Mouse (Mus musculus) CD4-positive, CD25-positive, alpha-beta regulatory T cell, adult 4 months (primary cell): ENCODE measurements at regions not wholly inside any gene's neighbourhood (a gene's known extent, or its start where the extent isn't known, plus 50 kb on each side); places are given as distances from the start of the nearest gene placed in this dataset.

Source experiments
- ATAC-seq: one replicate; pipeline ENCODE4 v1.8.0; 2017

DNA sequence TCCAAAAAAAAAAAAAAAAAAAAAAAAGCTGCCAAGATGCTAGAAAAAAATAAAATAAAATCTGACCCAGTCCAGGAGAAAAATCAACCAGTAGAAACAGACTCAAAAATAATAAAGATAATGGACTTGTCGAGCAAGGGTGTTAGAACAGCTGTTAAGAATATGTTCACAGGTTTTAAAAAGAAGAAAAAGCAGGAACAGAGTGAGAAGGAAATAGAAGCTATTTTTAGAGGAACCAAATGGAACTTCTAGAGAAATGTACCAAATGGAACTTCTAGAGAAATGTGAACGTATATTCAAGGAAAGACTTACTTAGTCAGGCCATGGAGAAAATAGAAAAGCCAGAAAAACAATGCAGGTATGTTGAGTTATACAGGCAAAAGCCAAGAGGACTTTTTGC, 662.4 kb upstream of the Jmjd1c start:
- no peak for ATAC-seq

DNA sequence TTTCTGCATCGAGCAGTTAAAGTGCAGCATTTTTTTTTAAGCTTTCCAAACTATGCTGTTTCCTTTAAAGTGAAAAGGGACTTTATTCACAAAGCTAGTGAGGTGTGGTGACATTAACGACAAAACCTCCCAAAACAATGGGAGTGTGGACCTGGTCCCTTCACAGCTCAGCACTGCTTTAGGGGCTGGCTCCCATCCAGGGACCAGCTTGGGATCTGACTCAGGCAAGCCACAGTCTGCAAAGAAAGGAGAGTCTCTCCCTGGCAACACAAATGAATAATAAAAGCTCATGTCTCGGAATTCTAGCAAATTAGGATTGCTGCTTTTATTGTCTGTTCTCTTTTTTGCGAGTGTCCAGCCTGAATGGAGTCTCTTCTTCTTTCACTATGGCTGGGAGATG, 625.2 kb upstream of the Jmjd1c start:
- ATAC-seq = no peak

- no peak for ATAC-seq
Observed at GRCm38 (mm10) chr10:66472038-66472437, 623.9 kb upstream of the Jmjd1c start.

GRCm38 (mm10) chr10:66475187-66475735, 620.7 kb upstream of the Jmjd1c start:
- ATAC-seq = no peak

DNA sequence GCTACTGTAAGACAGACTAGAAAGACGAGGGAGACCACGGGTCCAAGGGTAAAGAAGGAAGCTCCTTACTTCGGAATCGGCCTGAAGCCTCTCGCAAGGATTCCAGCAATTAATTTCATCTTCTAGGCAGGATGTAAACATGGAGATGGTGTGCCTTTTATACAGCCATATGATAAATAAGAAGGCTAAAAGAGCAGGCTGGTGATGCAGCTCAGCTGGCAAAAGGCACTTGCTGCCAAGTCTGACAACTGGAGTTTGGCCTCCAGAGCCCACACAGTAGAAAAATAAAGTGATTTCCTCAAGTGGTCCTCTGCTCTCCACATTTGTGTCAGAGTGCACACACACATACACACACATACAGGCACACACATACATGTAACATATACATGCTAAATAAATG, 605.1 kb upstream of the Jmjd1c start:
- ATAC-seq = no peak

GRCm38 (mm10) chr10:66491850-66492249, 604.1 kb upstream of the Jmjd1c start:
- no peak for ATAC-seq

DNA sequence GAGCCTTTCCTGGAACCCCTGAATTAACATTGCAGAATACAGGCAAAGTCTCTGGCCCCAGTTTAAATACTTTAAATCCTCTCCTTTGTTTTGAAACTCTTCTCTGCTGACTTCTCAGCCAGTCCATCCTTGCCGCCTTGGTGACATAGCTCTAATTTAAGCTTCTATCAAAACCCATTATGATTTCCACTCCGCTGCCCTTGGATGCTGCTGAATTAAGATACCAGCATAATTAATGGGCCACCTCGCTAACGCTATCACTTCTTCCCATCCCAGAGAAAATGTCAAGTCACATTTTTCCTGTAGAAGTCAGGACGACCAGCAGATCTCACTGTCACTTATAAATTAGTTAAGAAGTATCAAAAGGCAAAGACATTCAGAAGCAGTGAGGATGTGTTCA, 556.1 kb upstream of the Jmjd1c start:
- no peak for ATAC-seq

GRCm38 (mm10) chr10:66546656-66547055, 549.3 kb upstream of the Jmjd1c start:
- ATAC-seq = no peak

- no peak for ATAC-seq
Observed at GRCm38 (mm10) chr10:66547660-66548059, 548.3 kb upstream of the Jmjd1c start.

- ATAC-seq = no peak
Observed at GRCm38 (mm10) chr10:66548073-66548472, 547.9 kb upstream of the Jmjd1c start.

GRCm38 (mm10) chr10:66552919-66553318, 543.0 kb upstream of the Jmjd1c start:
- no peak for ATAC-seq

DNA sequence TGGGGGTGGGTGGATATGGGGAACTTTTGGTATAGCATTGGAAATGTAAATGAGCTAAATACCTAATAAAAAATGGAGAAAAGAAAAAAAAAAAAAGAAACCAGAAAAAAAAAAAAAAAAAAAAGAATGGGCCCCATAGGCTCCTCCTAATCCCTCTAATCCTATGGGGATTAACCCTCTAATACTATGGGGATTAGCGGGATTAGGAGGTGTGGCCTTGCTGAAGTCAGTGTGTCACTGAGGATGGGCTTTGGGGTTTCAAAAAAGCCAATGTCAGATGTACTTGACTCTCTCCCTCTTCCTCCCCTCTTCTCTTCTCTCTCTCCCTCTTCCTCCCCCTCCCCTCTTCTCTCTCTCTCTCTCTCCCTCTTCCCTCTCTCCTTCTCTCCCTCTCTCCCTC, 541.7 kb upstream of the Jmjd1c start:
- ATAC-seq = no peak

- no peak for ATAC-seq
Observed at GRCm38 (mm10) chr10:66558097-66558840, 537.7 kb upstream of the Jmjd1c start.

- no peak for ATAC-seq
Observed at GRCm38 (mm10) chr10:66565374-66565773, 530.6 kb upstream of the Jmjd1c start.

DNA sequence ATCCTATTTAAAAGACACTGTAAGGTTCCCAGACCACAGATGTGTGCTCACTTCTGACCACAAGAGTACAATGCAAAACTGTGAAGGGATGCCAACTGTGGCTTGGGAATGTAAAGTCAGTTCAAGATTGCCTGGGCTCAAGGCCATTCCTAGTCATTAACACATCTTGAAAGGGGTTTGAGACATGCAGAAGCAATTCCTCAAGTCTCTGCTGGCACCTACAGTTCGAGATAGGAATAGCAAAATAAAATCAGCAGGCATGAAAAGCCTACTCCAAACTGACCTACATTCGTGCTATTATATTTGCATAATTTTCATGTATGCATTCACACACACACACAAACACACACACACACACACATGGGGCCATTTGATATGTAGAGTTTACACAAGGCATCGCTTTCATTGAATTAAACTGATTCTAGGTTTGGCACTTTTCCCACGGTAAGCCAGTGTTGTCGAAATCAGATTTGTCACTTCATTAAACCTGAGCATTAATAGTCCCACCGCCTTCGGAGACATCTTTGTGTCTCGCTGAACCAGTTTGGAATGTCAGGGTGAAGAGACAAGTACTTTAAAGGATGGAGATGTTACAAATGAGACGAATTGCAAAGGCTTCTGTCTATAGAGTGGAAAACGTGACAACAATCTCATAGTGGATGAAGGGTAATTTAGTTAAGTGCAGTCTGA, 520.9 kb upstream of the Jmjd1c start:
- no peak for ATAC-seq

DNA sequence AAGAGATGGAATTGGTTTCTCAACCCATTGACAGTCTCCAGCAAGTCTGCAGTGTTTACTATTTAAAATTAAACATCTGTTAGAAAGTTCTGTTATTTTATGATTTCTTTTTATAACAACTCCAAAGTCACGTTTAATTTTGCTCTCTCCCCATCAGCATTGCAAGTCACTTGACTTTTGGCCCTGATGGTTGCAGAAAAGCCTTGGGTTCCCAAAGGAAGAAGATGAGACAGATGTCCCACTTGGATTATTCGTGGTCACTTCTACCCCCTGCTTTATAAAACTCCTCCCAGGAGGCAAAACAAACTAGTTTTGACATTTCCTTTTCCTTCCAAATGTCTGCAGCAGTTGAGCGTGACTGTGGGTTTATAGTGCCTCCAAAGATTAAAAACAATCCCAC, 502.9 kb upstream of the Jmjd1c start:
- no peak for ATAC-seq

DNA sequence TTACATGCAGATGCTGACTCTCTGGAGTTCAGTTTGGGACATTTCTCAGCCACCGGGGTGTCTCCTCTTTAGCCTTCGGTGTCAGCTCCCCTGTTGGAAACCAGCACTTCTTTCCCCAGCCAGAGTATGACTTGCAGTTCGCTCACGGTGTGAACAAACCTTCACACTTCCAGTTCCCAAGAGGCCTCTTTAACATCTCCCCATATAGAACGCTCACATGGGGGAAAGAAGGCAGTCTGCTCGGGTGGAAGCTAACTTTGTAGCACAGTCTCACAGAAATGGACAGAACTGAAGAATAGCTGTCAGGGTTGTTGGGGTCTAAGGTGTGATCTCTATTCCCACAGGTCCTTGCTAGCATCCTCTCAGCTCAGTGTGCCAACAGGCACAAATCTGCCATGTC, 502.4 kb upstream of the Jmjd1c start:
- ATAC-seq = no peak

- ATAC-seq = no peak
Observed at GRCm38 (mm10) chr10:66597952-66598351, 498.0 kb upstream of the Jmjd1c start.

DNA sequence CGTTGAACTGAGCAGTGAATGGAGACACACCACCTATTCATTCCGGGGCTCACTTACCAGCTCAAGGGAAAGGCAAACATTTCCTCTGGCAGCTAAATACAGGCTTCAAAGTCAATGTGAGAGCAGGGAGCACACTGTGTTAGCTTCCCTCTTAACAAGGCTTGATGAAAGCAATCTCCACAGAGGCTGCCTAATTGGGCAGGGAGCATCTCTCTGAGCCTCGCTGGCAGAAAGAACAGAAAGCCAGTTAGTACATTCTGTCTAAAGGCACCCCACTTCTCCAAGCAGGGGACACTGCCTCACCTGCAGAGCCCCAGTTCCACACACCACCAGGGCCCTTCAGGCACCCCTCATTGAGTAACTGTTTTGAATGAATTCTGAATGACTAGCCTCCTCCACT, 488.8 kb upstream of the Jmjd1c start:
- ATAC-seq = no peak

GRCm38 (mm10) chr10:66616280-66616679, 479.6 kb upstream of the Jmjd1c start:
- no peak for ATAC-seq

- ATAC-seq = no peak
Observed at GRCm38 (mm10) chr10:66630996-66631395, 464.9 kb upstream of the Jmjd1c start.

DNA sequence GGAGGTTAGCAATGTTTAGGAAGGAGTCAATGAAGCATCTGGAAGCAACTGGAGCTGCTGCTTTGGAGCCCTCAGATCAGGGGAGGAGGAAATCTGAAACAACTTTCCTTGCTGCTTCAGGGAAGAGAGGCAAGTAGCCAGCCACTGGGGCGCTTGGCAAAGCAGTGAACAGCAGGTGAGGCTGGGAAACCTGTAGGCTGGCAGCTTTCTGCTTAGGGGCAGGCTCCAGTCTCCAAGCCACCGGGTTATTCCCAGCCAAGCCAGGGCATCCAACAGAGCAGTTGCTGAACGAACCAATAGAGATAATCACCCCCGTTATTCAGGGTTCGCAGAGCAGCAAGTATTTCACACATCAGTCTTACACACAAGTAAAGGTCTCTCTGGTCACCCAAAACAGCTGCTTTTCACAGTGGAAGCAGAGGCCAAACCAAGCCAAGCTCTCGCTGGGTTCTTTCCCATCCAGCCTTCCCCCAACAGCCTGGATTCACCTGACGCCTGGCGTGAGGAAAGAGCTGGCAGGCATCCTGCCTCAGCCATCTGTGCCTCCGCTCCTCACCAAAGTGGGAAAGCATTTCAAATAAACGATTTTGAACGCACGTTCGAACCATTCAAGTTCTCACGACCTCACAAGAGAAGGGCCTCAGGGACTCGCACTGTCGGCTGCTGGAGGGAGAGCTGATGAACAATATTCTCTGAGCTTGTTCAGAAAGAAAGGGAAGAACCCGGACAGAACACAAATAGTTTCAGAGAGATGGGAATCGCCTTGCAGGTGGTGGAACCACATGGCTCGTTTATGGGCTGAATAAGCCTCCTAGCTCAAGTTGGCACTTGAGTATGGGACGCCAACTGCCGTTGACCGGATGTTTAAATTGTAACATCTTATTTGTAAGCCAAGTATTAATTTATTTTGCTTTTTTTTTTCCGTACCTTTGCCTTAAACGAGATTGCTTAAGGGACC, 454.8 kb upstream of the Jmjd1c start:
- ATAC-seq = no peak

- ATAC-seq = no peak
Observed at GRCm38 (mm10) chr10:66641966-66642365, 454.0 kb upstream of the Jmjd1c start.
